Mouse (Mus musculus) liver, embryonic 15.5 days (tissue): ENCODE measurements around the gene Exoc7. TPM values are rescaled to one million over a fixed set of nuclear protein-coding genes. Genes with fewer than 3 reads are reported as not detected.
A peak's percentile ranks its signal among the peaks of the same experiment; 100 is the strongest.

Source experiments
- ATAC-seq: fragments of 200-750 bp; cut with Nextera tagmentation; 2 replicates; pipeline ENCODE4 v1.8.0; 2017; ENCODE audit warnings: moderate number of reproducible peaks, mild to moderate bottlenecking, moderate library complexity; ENCODE audit not compliant: insufficient read depth
- H3K27ac ChIP-seq: fragments of 300-500 bp; sonication (generic); replicated peaks from 2 replicates; pipeline ENCODE4 v1.5.1; 2015; ENCODE audit warnings: mild to moderate bottlenecking, inconsistent platforms
- H3K27me3 ChIP-seq: fragments of 300-500 bp; sonication (generic); 2 replicates; pipeline ENCODE4 v1.6.1; 2015; ENCODE audit warnings: mild to moderate bottlenecking, inconsistent platforms
- H3K36me3 ChIP-seq: fragments of 300-500 bp; sonication (generic); replicated peaks from 2 replicates; pipeline ENCODE4 v1.6.1; 2015; ENCODE audit warnings: moderate library complexity, mild to moderate bottlenecking, inconsistent platforms
- H3K4me1 ChIP-seq: fragments of 300-500 bp; sonication (generic); replicated peaks from 2 replicates; pipeline ENCODE4 v1.6.1; 2015; ENCODE audit warnings: inconsistent platforms
- H3K4me2 ChIP-seq: fragments of 300-500 bp; sonication (generic); 2 replicates; pipeline ENCODE4 v1.6.1; 2015; ENCODE audit warnings: moderate library complexity, mild to moderate bottlenecking, inconsistent platforms
- H3K4me3 ChIP-seq: fragments of 300-500 bp; sonication (generic); replicated peaks from 2 replicates; pipeline ENCODE4 v1.5.1; 2015; ENCODE audit warnings: mild to moderate bottlenecking, inconsistent platforms
- H3K9ac ChIP-seq: fragments of 300-500 bp; sonication (generic); 2 replicates; pipeline ENCODE4 v1.6.1; 2015; ENCODE audit warnings: moderate library complexity, mild to moderate bottlenecking, inconsistent platforms
- H3K9me3 ChIP-seq: fragments of 300-500 bp; sonication (generic); replicated peaks from 2 replicates; pipeline ENCODE4 v1.6.1; 2016; ENCODE audit warnings: inconsistent platforms
- WGBS: fragments of 180-500 bp; shearing (Covaris S2); methylation state at CpG from one replicate; pipeline ENCODE4 v1.1.7; 2015; ENCODE audit warnings: mixed read lengths; ENCODE audit not compliant: insufficient replicate concordance; 5-methylcytosine and 5-hydroxymethylcytosine counted together
- polyA plus RNA-seq: library from polyadenylated mRNA; unstranded; fragments of >200 nt; fragmentation: Nextera tagmentation; extraction: Ambion mirVana; gene quantifications from 2 replicates; pipeline ENCODE4 v1.2.1, GENCODE M21; 2015

Gene Exoc7
- polyA plus RNA-seq, 1 experiment from 2014 or later = 19.1 TPM

DNA sequence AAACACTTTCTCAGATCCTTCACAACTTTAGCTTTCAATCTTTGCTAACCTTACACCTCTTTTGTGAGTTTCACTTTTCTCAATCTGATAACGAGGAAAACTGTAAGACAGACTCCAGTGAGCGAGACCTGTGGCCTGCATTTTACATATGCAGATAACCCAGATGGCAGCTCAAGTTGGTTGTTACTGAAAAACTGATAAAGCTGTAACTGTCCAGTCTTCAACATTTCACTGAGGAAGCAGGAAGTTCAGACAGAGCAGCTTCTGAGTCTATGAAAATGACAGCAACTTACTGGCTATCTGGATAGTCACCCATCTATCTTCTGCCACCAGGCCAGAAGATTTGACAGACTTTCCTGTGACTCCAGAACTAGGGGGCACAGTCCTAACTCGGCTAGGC lies 2.6 kb upstream of the Exoc7 start:
- WGBS = 17% methylated on average over 3 of the region's 3 CpGs
- H3K4me3 ChIP-seq = no peak overlapping the region

DNA sequence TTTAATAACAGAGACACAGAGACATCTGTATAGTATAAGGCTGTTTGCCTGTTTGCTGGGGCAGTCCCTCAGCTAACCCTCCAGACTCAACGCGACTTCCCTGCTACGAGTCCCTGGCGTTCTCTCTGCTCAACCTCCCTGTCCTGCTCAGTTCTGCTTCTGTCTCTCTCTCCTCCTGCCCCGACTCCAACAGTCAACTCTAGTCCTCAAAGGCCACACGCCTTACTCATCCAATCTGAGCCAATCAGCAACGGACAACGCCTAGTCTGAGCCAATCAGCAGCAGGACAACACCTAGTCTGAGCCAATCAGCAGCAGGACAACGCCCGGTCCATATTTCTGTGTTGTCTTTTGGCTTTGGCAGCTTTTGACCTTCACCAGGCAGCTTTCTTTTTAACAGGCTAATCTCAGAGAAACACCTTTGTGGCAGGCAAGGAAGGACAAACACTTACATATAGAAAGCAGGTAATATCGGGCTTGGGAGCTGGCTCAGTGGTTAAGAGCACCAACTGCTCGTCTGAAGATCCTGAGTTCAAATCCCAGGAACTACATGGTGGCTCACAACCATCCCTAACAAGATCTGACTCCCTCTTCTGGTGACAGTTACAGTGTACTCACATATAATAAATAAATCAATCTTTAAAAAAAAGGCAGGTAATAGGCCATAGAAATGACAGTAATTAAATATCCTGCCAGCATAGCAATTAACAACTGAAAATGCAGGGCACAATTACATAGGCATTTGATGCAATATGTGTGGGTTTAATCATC lies 914 bp upstream of the Exoc7 start:
- no peaks in the 10 kb centered on the region for H3K27me3 ChIP-seq
- H3K27ac ChIP-seq = peak overlapping the region; percentile 75
- 57% methylated on average over 12 of the region's 12 CpGs for WGBS
- H3K4me3 ChIP-seq = no peak overlapping the region
- H3K36me3 ChIP-seq = peaks cover 24% of the 10 kb centered on the region
- H3K4me1 ChIP-seq = peaks cover 37% of the 10 kb centered on the region
- H3K9me3 ChIP-seq = no peaks in the 10 kb centered on the region
- ATAC-seq = peak; percentile 73
- no peak overlapping the region for H3K9ac ChIP-seq
- peak overlapping the region; percentile 86 for H3K4me2 ChIP-seq

More for the DNA sequence above, 2.6 kb upstream of the Exoc7 start:
- no peak overlapping the region for H3K9ac ChIP-seq
- H3K9me3 ChIP-seq = no peaks in the 10 kb centered on the region
- H3K36me3 ChIP-seq = peaks cover 8% of the 10 kb centered on the region
- H3K4me2 ChIP-seq = no peak overlapping the region
- no peaks in the 10 kb centered on the region for H3K27me3 ChIP-seq
- peaks cover 37% of the 10 kb centered on the region for H3K4me1 ChIP-seq
- H3K27ac ChIP-seq = peak overlapping the region; percentile 69
- no peak for ATAC-seq

DNA sequence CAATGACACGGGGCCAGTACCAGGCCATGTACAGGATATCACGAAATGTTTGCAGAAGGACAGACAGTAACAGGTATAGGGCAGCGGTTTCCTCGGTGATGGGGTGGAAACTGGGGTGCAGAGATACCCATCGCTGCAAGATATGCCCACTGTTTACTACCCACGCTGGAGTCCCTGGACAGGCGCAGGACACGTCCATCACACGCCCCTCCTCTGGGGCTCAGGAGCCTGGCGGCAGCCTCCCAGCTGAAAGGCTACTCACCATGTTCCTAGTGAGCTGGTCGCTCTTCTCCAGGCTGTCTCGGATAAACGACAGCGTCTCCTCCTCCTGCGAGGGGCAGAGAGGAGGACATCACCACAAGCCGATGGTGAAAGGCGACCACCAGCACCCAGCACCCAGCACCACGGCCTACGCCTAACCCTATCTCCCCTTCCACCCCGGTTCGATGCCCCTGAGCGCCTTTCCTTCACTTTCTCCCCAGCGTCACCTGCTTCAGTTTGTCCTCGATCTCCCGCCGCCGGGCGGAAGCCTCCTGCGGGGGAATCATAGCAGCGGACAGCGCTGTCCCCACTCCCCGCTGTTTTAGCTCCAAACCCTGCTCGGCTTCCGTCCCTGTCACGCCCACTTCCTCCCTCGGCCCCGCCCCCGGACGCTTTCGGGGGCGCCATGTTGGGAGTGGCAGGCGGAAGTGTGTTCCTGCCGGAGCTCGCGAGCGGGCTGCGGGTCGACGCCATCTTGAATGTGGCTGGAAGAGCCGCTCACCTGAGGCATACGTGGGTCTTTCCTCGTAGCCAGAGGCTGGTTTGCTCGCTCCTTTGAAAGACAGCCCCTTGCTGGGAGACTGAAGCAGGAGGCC lies 679 bp downstream of the Exoc7 start:
- peak overlapping the region; percentile 79 for H3K4me3 ChIP-seq
- peaks cover 37% of the 10 kb centered on the region for H3K4me1 ChIP-seq
- H3K27me3 ChIP-seq = no peaks in the 10 kb centered on the region
- H3K36me3 ChIP-seq = peaks cover 39% of the 10 kb centered on the region
- peak overlapping the region; percentile 75 for H3K27ac ChIP-seq
- ATAC-seq = peak; percentile 79
- H3K9ac ChIP-seq = peak overlapping the region; percentile 72
- H3K4me2 ChIP-seq = peak overlapping the region; percentile 86
- WGBS = 2% methylated on average over 53 of the region's 53 CpGs
- H3K9me3 ChIP-seq = no peaks in the 10 kb centered on the region

DNA sequence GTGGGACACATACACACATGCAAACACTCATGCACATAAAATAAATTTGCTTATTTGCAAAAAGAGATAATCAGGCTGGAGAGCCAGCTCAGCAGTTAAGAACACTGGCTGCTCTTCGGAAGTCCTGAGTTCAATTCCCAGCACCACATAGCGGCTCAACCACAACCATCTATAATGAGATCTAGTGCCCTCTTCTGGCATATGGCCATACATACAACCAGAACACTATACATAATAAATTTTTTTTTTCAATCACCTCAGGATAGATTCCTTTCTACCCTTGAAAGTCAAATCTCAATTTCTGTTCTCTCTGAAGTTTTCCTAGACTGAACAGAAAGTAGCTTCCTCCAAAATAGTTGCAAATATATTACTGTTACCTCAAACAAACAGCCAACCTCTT lies 1.6 kb downstream of the Exoc7 start:
- no peak for ATAC-seq
- peak overlapping the region; percentile 79; the same call in 1 of the 2 replicates for H3K4me3 ChIP-seq
- H3K4me1 ChIP-seq = peaks cover 37% of the 10 kb centered on the region
- H3K4me2 ChIP-seq = peak overlapping the region; percentile 86
- no peaks in the 10 kb centered on the region for H3K9me3 ChIP-seq
- H3K9ac ChIP-seq = no peak overlapping the region
- no peaks in the 10 kb centered on the region for H3K27me3 ChIP-seq
- H3K27ac ChIP-seq = no peak overlapping the region
- WGBS = 89% methylated on average over 2 of the region's 2 CpGs
- peaks cover 48% of the 10 kb centered on the region for H3K36me3 ChIP-seq

DNA sequence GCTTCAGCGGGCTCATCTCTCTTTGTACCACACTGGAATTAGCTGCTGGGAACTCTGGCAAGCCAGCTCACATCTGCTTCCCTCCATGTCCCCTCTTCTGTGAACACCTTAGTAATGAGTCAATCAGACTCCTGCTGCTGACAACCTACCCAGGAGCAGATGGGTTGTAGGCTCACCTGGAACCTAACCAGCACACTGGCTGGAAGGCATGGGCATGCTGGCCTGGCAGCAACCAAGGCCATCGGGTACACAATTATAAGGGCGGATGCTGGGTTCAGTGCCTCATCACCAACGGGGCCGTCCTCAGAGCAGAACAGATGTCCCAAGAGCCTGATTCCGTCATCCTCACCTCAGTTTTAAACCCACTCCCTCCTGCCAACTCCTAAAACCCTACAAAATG lies 8.4 kb downstream of the Exoc7 start:
- Histone ChIP-seq H3K9ac (no peak overlapping the region), H3K9me3 (no peaks in the 10 kb centered on the region), H3K27ac (no peak overlapping the region), H3K36me3 (peaks cover 54% of the 10 kb centered on the region), H3K4me3 (no peak overlapping the region), H3K27me3 (no peaks in the 10 kb centered on the region), H3K4me1 (peaks cover 5% of the 10 kb centered on the region), H3K4me2 (no peak overlapping the region)
- WGBS = 76% methylated on average over 6 of the region's 6 CpGs
- no peak for ATAC-seq

DNA sequence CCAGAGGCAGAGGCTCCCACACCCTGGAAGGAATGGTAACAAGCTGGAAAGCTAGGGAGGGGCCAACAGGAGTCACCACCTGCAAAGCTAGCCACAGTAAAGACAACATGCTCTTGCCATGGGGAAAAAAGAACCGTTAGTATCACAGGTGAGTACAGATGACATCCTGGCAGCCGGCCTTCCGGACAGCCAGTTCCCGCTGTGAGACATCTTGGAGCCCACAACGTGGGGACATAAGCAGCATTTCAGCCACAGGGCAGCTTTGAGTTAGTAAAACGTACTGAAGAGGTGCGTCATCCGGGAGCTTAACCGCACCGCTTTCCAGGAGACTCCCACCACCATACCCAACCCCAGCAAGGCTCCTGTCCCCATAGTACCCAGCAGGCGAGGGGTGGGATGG lies 8.8 kb downstream of the Exoc7 start:
- Histone ChIP-seq H3K4me3 (no peak overlapping the region), H3K27me3 (no peaks in the 10 kb centered on the region), H3K36me3 (peaks cover 50% of the 10 kb centered on the region), H3K9ac (no peak overlapping the region), H3K27ac (no peak overlapping the region), H3K4me2 (no peak overlapping the region), H3K4me1 (peaks cover 9% of the 10 kb centered on the region), H3K9me3 (no peaks in the 10 kb centered on the region)
- 81% methylated on average over 11 of the region's 11 CpGs for WGBS
- no peak for ATAC-seq

DNA sequence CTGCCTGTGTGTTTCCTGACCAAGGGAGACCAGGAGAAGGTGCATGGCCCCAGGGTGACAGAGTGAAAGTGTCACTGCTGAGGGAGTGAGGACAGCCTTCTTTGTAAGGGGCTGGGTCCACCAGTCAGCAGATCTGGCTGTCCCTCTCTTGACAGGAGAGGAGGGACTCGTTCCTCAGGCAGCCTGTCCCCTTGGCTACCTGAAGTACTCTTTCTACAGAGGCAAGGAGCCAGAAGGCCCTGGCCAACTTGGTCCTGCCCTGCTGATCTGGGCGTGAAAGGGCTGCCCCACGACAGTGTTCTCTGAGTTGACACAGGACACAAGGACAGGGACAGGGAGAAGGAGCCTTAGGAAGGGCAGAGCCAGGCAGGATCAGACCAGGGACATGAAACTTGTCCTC lies 10.0 kb downstream of the Exoc7 start:
- Histone ChIP-seq H3K27ac (no peak overlapping the region), H3K4me2 (no peak overlapping the region), H3K4me3 (no peak overlapping the region), H3K9me3 (no peaks in the 10 kb centered on the region), H3K27me3 (no peaks in the 10 kb centered on the region), H3K36me3 (peaks cover 39% of the 10 kb centered on the region), H3K4me1 (peaks cover 17% of the 10 kb centered on the region), H3K9ac (no peak overlapping the region)
- 54% methylated on average over 3 of the region's 3 CpGs for WGBS
- ATAC-seq = no peak

DNA sequence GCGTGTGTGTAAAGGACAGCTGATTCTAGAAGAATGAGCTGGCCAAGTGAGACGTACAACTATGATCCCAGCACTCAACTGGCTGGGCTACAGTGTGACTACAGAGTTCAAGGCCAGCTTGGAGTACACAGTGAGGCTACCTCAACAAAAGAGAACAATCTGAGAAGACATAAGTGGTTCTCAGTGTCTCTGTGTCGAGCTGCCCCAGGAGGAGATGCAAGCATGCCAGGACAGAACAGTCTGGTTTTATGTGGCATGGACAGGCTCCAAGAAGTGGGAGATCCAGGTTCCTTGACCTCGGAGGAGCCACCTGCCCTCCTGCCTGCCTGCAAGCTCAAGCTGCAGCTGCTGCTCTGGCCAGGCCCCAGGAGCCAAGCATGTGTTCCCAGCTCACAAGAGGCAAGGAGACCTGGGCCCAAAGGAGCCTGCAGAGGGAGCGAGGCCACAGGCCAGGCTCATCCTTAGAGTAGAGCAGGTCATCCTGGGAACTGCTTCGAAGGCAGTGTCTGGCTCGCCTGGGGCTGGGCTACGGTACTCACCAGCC lies 10.8 kb downstream of the Exoc7 start:
- Histone ChIP-seq H3K4me2 (no peak overlapping the region), H3K9me3 (no peaks in the 10 kb centered on the region), H3K27me3 (no peaks in the 10 kb centered on the region), H3K9ac (no peak overlapping the region), H3K27ac (no peak overlapping the region), H3K4me1 (peaks cover 17% of the 10 kb centered on the region), H3K36me3 (peaks cover 36% of the 10 kb centered on the region), H3K4me3 (no peak overlapping the region)
- ATAC-seq = no peak
- 79% methylated on average over 8 of the region's 8 CpGs for WGBS

DNA sequence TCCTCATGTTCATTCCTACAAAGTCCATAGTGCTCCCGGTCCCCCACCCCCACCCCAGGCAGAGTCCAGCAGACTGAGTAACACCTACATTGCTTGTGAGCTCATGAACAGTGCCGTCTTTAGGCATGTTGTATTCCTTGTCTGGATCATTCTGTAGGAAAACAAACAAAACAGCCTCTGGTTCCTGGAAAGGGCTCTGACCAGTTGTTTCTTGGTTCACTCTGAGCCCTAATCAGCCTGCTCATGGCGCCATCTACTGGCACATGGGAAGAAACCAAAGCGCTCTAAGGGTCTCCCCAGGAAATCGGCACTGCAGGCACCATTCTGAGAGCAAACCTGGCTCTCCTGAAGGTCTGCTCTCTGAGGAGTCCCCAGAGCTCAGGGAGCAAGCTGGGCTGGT lies 12.7 kb downstream of the Exoc7 start:
- H3K4me3 ChIP-seq = no peak overlapping the region
- WGBS = 43% methylated on average over 5 of the region's 5 CpGs

DNA sequence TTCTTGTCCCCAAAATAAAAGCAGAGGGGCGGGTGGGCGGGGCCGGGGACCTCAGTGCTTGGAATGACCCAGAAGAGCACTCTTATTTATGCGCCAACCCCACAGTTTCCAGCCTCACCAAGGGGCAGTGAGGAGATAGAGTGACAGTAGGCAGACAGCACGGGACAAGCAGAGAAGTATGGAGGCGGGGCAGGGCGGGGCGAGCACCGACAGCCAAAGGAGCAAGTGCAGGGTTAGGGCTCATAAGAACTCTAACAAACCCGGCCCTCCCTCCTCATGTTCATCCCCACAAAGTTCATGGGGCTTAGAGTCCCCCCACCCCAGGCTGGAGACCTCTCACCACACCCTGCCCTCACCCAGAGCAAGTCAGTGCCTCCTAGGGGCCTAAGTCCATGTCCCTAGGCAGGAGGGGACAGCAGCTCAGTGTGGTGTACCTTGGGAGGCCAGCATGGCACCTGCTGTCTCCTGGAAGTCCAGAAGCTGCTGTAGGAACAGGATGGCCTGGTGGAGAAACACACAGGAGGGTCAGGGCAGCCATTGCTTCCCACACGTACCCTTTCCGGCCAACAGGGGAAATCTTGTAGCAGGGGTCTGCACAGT lies 13.4 kb downstream of the Exoc7 start:
- Histone ChIP-seq H3K4me2 (no peak overlapping the region), H3K4me3 (no peak overlapping the region), H3K27ac (no peak overlapping the region), H3K27me3 (no peaks in the 10 kb centered on the region), H3K4me1 (peaks cover 23% of the 10 kb centered on the region), H3K36me3 (peaks cover 31% of the 10 kb centered on the region), H3K9me3 (no peaks in the 10 kb centered on the region), H3K9ac (no peak overlapping the region)
- ATAC-seq = no peak
- 60% methylated on average over 12 of the region's 12 CpGs for WGBS

More for the DNA sequence above, 12.7 kb downstream of the Exoc7 start:
- Histone ChIP-seq H3K9ac (no peak overlapping the region), H3K4me2 (no peak overlapping the region), H3K27me3 (no peaks in the 10 kb centered on the region), H3K36me3 (peaks cover 29% of the 10 kb centered on the region), H3K4me1 (peaks cover 23% of the 10 kb centered on the region), H3K27ac (no peak overlapping the region), H3K9me3 (no peaks in the 10 kb centered on the region)
- no peak for ATAC-seq

DNA sequence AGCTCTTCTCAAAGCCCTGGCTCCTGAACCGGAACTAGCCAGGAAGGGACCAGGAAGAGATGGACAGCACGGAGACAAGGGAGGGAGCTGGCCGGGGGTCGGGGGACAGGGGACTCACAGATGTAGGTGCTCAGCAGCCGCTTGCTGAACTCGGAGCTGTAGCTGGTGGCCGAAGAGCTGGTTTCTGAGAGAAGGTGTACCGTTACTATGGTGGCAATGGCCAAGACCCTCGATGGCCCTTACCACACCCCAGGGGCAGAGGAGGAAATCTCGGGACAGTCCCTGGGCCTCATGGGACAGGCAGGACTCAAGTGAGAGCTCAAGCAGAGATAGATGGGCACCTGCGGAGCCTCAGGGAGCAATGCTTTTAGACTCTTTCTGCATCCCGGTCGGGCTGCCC lies 14.6 kb downstream of the Exoc7 start:
- Histone ChIP-seq H3K4me3 (no peak overlapping the region), H3K27me3 (no peaks in the 10 kb centered on the region), H3K9ac (no peak overlapping the region), H3K27ac (no peak overlapping the region), H3K9me3 (no peaks in the 10 kb centered on the region), H3K36me3 (peaks cover 38% of the 10 kb centered on the region), H3K4me2 (no peak overlapping the region), H3K4me1 (peaks cover 35% of the 10 kb centered on the region)
- no peak for ATAC-seq
- WGBS = 83% methylated on average over 13 of the region's 13 CpGs
